Mouse (Mus musculus): ENCODE measurements around the gene 4921536K21Rik. TPM values are rescaled to one million over a fixed set of nuclear protein-coding genes. Genes with fewer than 3 reads are reported as not detected.

The 4921536K21Rik gene
- polyA plus RNA-seq, 1 experiment from 2014 or later = 0.23 TPM

- Histone ChIP-seq H3K4me2 (ENCODE audit: low read depth) (no peak overlapping the region; the same call in 1 of the 2 replicates), H3K27ac (ENCODE audit: low read depth, low read length) (no peak overlapping the region), H3K9ac (ENCODE audit: low read length) (no peak overlapping the region), H3K9me3 (ENCODE audit: control insufficient read depth, low read length) (no peaks in the 10 kb centered on the region), H3K36me3 (ENCODE audit: control insufficient read depth, insufficient read depth, low read length) (no peaks in the 10 kb centered on the region), H3K27me3 (ENCODE audit: control insufficient read depth, insufficient read depth, low read length) (no peaks in the 10 kb centered on the region), H3K4me1 (ENCODE audit: control insufficient read depth, insufficient read depth, low read length) (no peaks in the 10 kb centered on the region; the same call in 1 of the 2 replicates), H3K4me3 (ENCODE audit: low read depth, low read length) (no peak overlapping the region)
- ATAC-seq (ENCODE audit: insufficient read depth, low FRiP score, low TSS enrichment) (no peak), DNase-seq (ENCODE audit: low spot score) (no peak)
- WGBS = 83% methylated on average over 4 of the region's 4 CpGs
Measured at GRCm38 (mm10) chr11:3930019-3930418, 35.1 kb upstream of the 4921536K21Rik start.

- no peaks in the 10 kb centered on the region for H3K27me3 ChIP-seq (ENCODE audit: control insufficient read depth, insufficient read depth, low read length)
- H3K27ac ChIP-seq (ENCODE audit: low read depth, low read length) = no peak overlapping the region
- H3K9ac ChIP-seq (ENCODE audit: low read length) = no peak overlapping the region
- no peak overlapping the region for H3K4me3 ChIP-seq (ENCODE audit: low read depth, low read length)
- H3K9me3 ChIP-seq (ENCODE audit: control insufficient read depth, low read length) = no peaks in the 10 kb centered on the region
- ATAC-seq (ENCODE audit: insufficient read depth, low FRiP score, low TSS enrichment) (no peak), DNase-seq (ENCODE audit: low spot score) (no peak)
- WGBS = 90% methylated on average over 10 of the region's 10 CpGs
- no peaks in the 10 kb centered on the region for H3K4me1 ChIP-seq (ENCODE audit: control insufficient read depth, insufficient read depth, low read length)
- H3K4me2 ChIP-seq (ENCODE audit: low read depth) = no peak overlapping the region
- H3K36me3 ChIP-seq (ENCODE audit: control insufficient read depth, insufficient read depth, low read length) = no peaks in the 10 kb centered on the region
Measured at GRCm38 (mm10) chr11:3925916-3926315, 31.0 kb upstream of the 4921536K21Rik start.

- no peaks in the 10 kb centered on the region for H3K9me3 ChIP-seq (ENCODE audit: control insufficient read depth, low read length)
- no peaks in the 10 kb centered on the region for H3K36me3 ChIP-seq (ENCODE audit: control insufficient read depth, insufficient read depth, low read length)
- DNase-seq (ENCODE audit: low spot score) = no peak
- H3K9ac ChIP-seq (ENCODE audit: low read length) = no peak overlapping the region
- H3K4me2 ChIP-seq (ENCODE audit: low read depth) = no peak overlapping the region
- ATAC-seq (ENCODE audit: insufficient read depth, low FRiP score, low TSS enrichment) = no peak
- H3K4me1 ChIP-seq (ENCODE audit: control insufficient read depth, insufficient read depth, low read length) = no peaks in the 10 kb centered on the region
- no peak overlapping the region for H3K4me3 ChIP-seq (ENCODE audit: low read depth, low read length)
- WGBS = 93% methylated on average over 6 of the region's 6 CpGs
- H3K27me3 ChIP-seq (ENCODE audit: control insufficient read depth, insufficient read depth, low read length) = no peaks in the 10 kb centered on the region
- no peak overlapping the region for H3K27ac ChIP-seq (ENCODE audit: low read depth, low read length)
Measured at GRCm38 (mm10) chr11:3922731-3923130, 27.8 kb upstream of the 4921536K21Rik start.

- no peak overlapping the region for H3K9ac ChIP-seq (ENCODE audit: low read length)
- 95% methylated on average over 9 of the region's 9 CpGs for WGBS
- no peak overlapping the region for H3K27ac ChIP-seq (ENCODE audit: low read depth, low read length)
- H3K9me3 ChIP-seq (ENCODE audit: control insufficient read depth, low read length) = no peaks in the 10 kb centered on the region
- no peak overlapping the region for H3K4me2 ChIP-seq (ENCODE audit: low read depth)
- H3K27me3 ChIP-seq (ENCODE audit: control insufficient read depth, insufficient read depth, low read length) = no peaks in the 10 kb centered on the region
- no peak for ATAC-seq (ENCODE audit: insufficient read depth, low FRiP score, low TSS enrichment)
- DNase-seq (ENCODE audit: low spot score) = no peak
- H3K36me3 ChIP-seq (ENCODE audit: control insufficient read depth, insufficient read depth, low read length) = no peaks in the 10 kb centered on the region
- no peaks in the 10 kb centered on the region for H3K4me1 ChIP-seq (ENCODE audit: control insufficient read depth, insufficient read depth, low read length)
- no peak overlapping the region for H3K4me3 ChIP-seq (ENCODE audit: low read depth, low read length)
Measured at GRCm38 (mm10) chr11:3922115-3922514, 27.2 kb upstream of the 4921536K21Rik start.

- Histone ChIP-seq H3K9me3 (ENCODE audit: control insufficient read depth, low read length) (no peaks in the 10 kb centered on the region), H3K4me1 (ENCODE audit: control insufficient read depth, insufficient read depth, low read length) (no peaks in the 10 kb centered on the region), H3K27me3 (ENCODE audit: control insufficient read depth, insufficient read depth, low read length) (no peaks in the 10 kb centered on the region), H3K9ac (ENCODE audit: low read length) (no peak overlapping the region), H3K4me3 (ENCODE audit: low read depth, low read length) (no peak overlapping the region), H3K4me2 (ENCODE audit: low read depth) (no peak overlapping the region), H3K27ac (ENCODE audit: low read depth, low read length) (no peak overlapping the region), H3K36me3 (ENCODE audit: control insufficient read depth, insufficient read depth, low read length) (no peaks in the 10 kb centered on the region)
- peak; percentile 44 for DNase-seq (ENCODE audit: low spot score)
- 35% methylated on average over 8 of the region's 8 CpGs for WGBS
- no peak for ATAC-seq (ENCODE audit: insufficient read depth, low FRiP score, low TSS enrichment)
Measured at GRCm38 (mm10) chr11:3921281-3921850, 26.5 kb upstream of the 4921536K21Rik start.

GRCm38 (mm10) chr11:3920476-3920875, 25.6 kb upstream of the 4921536K21Rik start:
- no peak overlapping the region for H3K4me3 ChIP-seq (ENCODE audit: low read depth, low read length)
- H3K4me1 ChIP-seq (ENCODE audit: control insufficient read depth, insufficient read depth, low read length) = no peaks in the 10 kb centered on the region
- no peaks in the 10 kb centered on the region for H3K36me3 ChIP-seq (ENCODE audit: control insufficient read depth, insufficient read depth, low read length)
- no peak for DNase-seq (ENCODE audit: low spot score)
- 88% methylated on average over 7 of the region's 7 CpGs for WGBS
- H3K27me3 ChIP-seq (ENCODE audit: control insufficient read depth, insufficient read depth, low read length) = no peaks in the 10 kb centered on the region
- ATAC-seq (ENCODE audit: insufficient read depth, low FRiP score, low TSS enrichment) = no peak
- H3K9ac ChIP-seq (ENCODE audit: low read length) = no peak overlapping the region
- H3K4me2 ChIP-seq (ENCODE audit: low read depth) = no peak overlapping the region
- H3K27ac ChIP-seq (ENCODE audit: low read depth, low read length) = no peak overlapping the region
- no peaks in the 10 kb centered on the region for H3K9me3 ChIP-seq (ENCODE audit: control insufficient read depth, low read length)

GRCm38 (mm10) chr11:3918738-3919137, 23.8 kb upstream of the 4921536K21Rik start:
- ATAC-seq (ENCODE audit: insufficient read depth, low FRiP score, low TSS enrichment) (no peak), DNase-seq (ENCODE audit: low spot score) (no peak)
- Histone ChIP-seq H3K9ac (ENCODE audit: low read length) (no peak overlapping the region), H3K4me3 (ENCODE audit: low read depth, low read length) (no peak overlapping the region), H3K27me3 (ENCODE audit: control insufficient read depth, insufficient read depth, low read length) (no peaks in the 10 kb centered on the region), H3K27ac (ENCODE audit: low read depth, low read length) (no peak overlapping the region), H3K4me1 (ENCODE audit: control insufficient read depth, insufficient read depth, low read length) (no peaks in the 10 kb centered on the region), H3K36me3 (ENCODE audit: control insufficient read depth, insufficient read depth, low read length) (no peaks in the 10 kb centered on the region), H3K4me2 (ENCODE audit: low read depth) (no peak overlapping the region), H3K9me3 (ENCODE audit: control insufficient read depth, low read length) (no peaks in the 10 kb centered on the region)
- 59% methylated on average over 1 of the region's 1 CpGs for WGBS

- H3K4me3 ChIP-seq (ENCODE audit: low read depth, low read length) = peak within 1 kb of the TSS; percentile 48
- H3K36me3 ChIP-seq (ENCODE audit: control insufficient read depth, insufficient read depth, low read length) = no peaks in the 10 kb centered on the region
- no peaks in the 10 kb centered on the region for H3K9me3 ChIP-seq (ENCODE audit: control insufficient read depth, low read length)
- peaks cover 12% of the 10 kb centered on the region for H3K4me1 ChIP-seq (ENCODE audit: control insufficient read depth, insufficient read depth, low read length)
- ATAC-seq (ENCODE audit: insufficient read depth, low FRiP score, low TSS enrichment) (peak; percentile 48), DNase-seq (ENCODE audit: low spot score) (peak; percentile 85)
- H3K9ac ChIP-seq (ENCODE audit: low read length) = peak within 1 kb of the TSS; percentile 42
- 0 out of 2 replicates have a peak, but pooled peaks cover 5% of the 10 kb centered on the region for H3K27me3 ChIP-seq (ENCODE audit: control insufficient read depth, insufficient read depth, low read length)
- 0% methylated on average over 27 of the region's 28 CpGs for WGBS
- peak within 1 kb of the TSS; percentile 47; the same call in 1 of the 2 replicates for H3K27ac ChIP-seq (ENCODE audit: low read depth, low read length)
- H3K4me2 ChIP-seq (ENCODE audit: low read depth) = peak within 1 kb of the TSS; percentile 66
Measured at GRCm38 (mm10) chr11:3914109-3914840, 19.4 kb upstream of the 4921536K21Rik start, which contains the start of gene Slc35e4. Gene Slc35e4 (minus strand): TSS chr11:3914664.

All from neural tube, embryonic 11.5 days (tissue).